Mouse (Mus musculus) heart, postnatal 0 days (tissue): ENCODE measurements around the gene Cyp2d22.

Experiments
- CTCF ChIP-seq: IDR thresholded peaks from 2 replicates; pipeline ENCODE4 v1.5.1; 2016; ENCODE audit warnings: antibody characterized with exemption, control low read depth, low read depth
- EP300 ChIP-seq: IDR thresholded peaks from 2 replicates; pipeline ENCODE4 v1.6.1; 2016; ENCODE audit warnings: antibody characterized with exemption, low read depth

DNA sequence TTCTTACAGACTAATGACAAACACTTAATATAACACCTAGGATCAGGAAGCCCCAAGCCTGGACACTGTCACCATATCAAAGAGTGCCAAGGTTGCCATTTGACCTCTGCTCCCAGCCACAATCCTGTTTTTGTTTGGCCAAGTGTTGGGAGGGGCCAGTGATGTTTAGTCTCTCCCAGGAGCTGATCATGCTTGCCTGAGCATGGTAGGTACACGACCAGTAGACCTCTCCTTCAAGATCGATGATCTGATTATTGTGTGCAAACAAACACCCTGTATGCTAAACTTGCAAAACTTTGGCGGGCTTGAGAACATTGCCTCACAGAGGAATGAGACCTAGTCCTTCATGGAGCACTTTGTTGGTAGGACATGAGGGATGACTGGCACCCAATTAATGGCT, 43.4 kb upstream of the Cyp2d22 start:
- TF ChIP-seq CTCF (no peak), EP300 (no peak)
